Mouse (Mus musculus) ES-E14 (cell line): ENCODE data around the gene Serpinb8.

Experiments
- CHD2 ChIP-seq: IDR thresholded peaks from 2 replicates; pipeline ENCODE4 v1.6.1; 2014; ENCODE audit warnings: mild to moderate bottlenecking, low read depth, low read length, inconsistent platforms
- HCFC1 ChIP-seq: IDR thresholded peaks from 2 replicates; pipeline ENCODE4 v1.6.1; 2012; ENCODE audit warnings: low read length, inconsistent platforms, borderline replicate concordance; ENCODE audit not compliant: insufficient read depth
- ZC3H11A ChIP-seq: IDR thresholded peaks from 2 replicates; pipeline ENCODE4 v1.6.1; 2012; ENCODE audit warnings: low read depth, mild to moderate bottlenecking, inconsistent platforms, low read length, borderline replicate concordance

GRCm38 (mm10) chr1:107588642-107589041, 1.2 kb upstream of the Serpinb8 start:
- TF ChIP-seq ZC3H11A (no peak), HCFC1 (no peak), CHD2 (no peak)
